30 mouse cellular contexts compared by ENCODE assay signal in the genomic region with DNA sequence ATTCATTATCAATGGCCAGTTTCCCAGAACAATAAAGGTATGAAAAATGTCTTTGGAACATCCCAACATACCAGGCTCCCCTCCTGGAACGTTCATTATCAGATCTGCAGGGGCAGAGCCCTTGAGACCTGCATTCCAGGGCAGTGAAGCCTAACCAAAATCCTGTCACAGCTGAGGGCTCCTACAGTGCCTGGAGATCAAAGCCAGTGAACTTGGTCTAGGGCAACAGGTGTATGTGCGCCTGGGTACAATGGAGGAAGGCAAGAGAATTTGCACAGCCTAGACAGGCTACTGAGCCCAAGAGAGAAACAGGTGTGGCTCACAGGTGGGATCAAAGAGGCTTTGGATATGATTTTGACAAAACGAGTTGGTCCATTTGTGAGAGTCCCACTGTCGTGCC.
A peak's percentile ranks its signal among the peaks of the same experiment; 100 is the strongest.
DNase-seq lines count a peak whose midpoint lies in the region; ATAC-seq lines count a peak whose summit lies in the region.
"Had no signal": no experiment of that assay in that cellular context is flagged by ENCODE, and none has a peak within 500 bp of the region (broad histone marks: within the 10 kb centered on the region; RNA-seq: fewer than 3 reads in every experiment).

No protein-coding gene starts in this region.

- no peaks in the 10 kb centered on the region for H3K4me1 ChIP-seq in embryonic facial prominence, embryonic 11.5 days (ENCODE audit: control insufficient read depth, insufficient read depth, low read length)
- H3K4me1 ChIP-seq in embryonic facial prominence, embryonic 10.5 days: peaks cover 26% of the 10 kb centered on the region; the same call in 1 of the 2 replicates
- H3K4me1 ChIP-seq in kidney, embryonic 15.5 days: peaks cover 47% of the 10 kb centered on the region
- H3K4me1 ChIP-seq in midbrain, embryonic 11.5 days (ENCODE audit: control insufficient read depth, insufficient read depth, low read length): no peaks in the 10 kb centered on the region
- H3K4me1 ChIP-seq in midbrain, embryonic 15.5 days: no peaks in the 10 kb centered on the region
- peaks cover 10% of the 10 kb centered on the region for H3K4me1 ChIP-seq in intestine, embryonic 15.5 days (replicated peaks)
- H3K4me1 ChIP-seq: forebrain, embryonic 12.5 days; liver, embryonic 13.5 days had no signal

- H3K27ac ChIP-seq in embryonic facial prominence, embryonic 11.5 days (replicated peaks; ENCODE audit: low read depth, low read length): no peak overlapping the region
- no peak overlapping the region for H3K27ac ChIP-seq in embryonic facial prominence, embryonic 10.5 days (replicated peaks)
- peak overlapping the region; percentile 61 for H3K27ac ChIP-seq in kidney, embryonic 15.5 days
- H3K27ac ChIP-seq in midbrain, embryonic 11.5 days (ENCODE audit: low read depth, low read length): no peak overlapping the region
- H3K27ac ChIP-seq in midbrain, embryonic 15.5 days: no peak overlapping the region
- H3K27ac ChIP-seq in intestine, embryonic 15.5 days: no peak overlapping the region
- H3K27ac ChIP-seq: embryonic facial prominence, embryonic 12.5 days; forebrain, embryonic 12.5 days; heart, embryonic 10.5 days; heart, embryonic 15.5 days; hindbrain, embryonic 12.5 days; hindbrain, postnatal 0 days; layer of hippocampus, adult 2 months; liver, embryonic 13.5 days; midbrain, embryonic 10.5 days; neural tube, embryonic 13.5 days had no signal

- WGBS in embryonic facial prominence, embryonic 11.5 days: 54% methylated on average over 4 of the region's 4 CpGs
- WGBS in embryonic facial prominence, embryonic 10.5 days: 62% methylated on average over 4 of the region's 4 CpGs
- 27% methylated on average over 4 of the region's 4 CpGs for WGBS in kidney, embryonic 15.5 days
- WGBS in midbrain, embryonic 11.5 days: 55% methylated on average over 4 of the region's 4 CpGs
- 56% methylated on average over 4 of the region's 4 CpGs for WGBS in midbrain, embryonic 15.5 days
- WGBS in intestine, embryonic 15.5 days: 53% methylated on average over 4 of the region's 4 CpGs

- no peaks in the 10 kb centered on the region for H3K9me3 ChIP-seq in embryonic facial prominence, embryonic 11.5 days (replicated peaks; ENCODE audit: control insufficient read depth, low read length)
- H3K9me3 ChIP-seq in embryonic facial prominence, embryonic 10.5 days: no peaks in the 10 kb centered on the region
- H3K9me3 ChIP-seq in kidney, embryonic 15.5 days (replicated peaks): no peaks in the 10 kb centered on the region
- H3K9me3 ChIP-seq in midbrain, embryonic 11.5 days (ENCODE audit: control insufficient read depth, low read length): no peaks in the 10 kb centered on the region
- H3K9me3 ChIP-seq in midbrain, embryonic 15.5 days: no peaks in the 10 kb centered on the region
- no peaks in the 10 kb centered on the region for H3K9me3 ChIP-seq in intestine, embryonic 15.5 days
- H3K9me3 ChIP-seq: embryonic facial prominence, embryonic 12.5 days; forebrain, embryonic 12.5 days; heart, embryonic 10.5 days; heart, embryonic 15.5 days; hindbrain, embryonic 12.5 days; midbrain, embryonic 10.5 days; neural tube, embryonic 13.5 days had no signal

- no peak overlapping the region for H3K4me3 ChIP-seq in embryonic facial prominence, embryonic 11.5 days (ENCODE audit: low read depth, low read length)
- no peak overlapping the region for H3K4me3 ChIP-seq in embryonic facial prominence, embryonic 10.5 days
- no peak overlapping the region for H3K4me3 ChIP-seq in kidney, embryonic 15.5 days (replicated peaks)
- H3K4me3 ChIP-seq in midbrain, embryonic 11.5 days (ENCODE audit: low read depth, low read length): no peak overlapping the region
- H3K4me3 ChIP-seq in midbrain, embryonic 15.5 days: no peak overlapping the region
- no peak overlapping the region for H3K4me3 ChIP-seq in intestine, embryonic 15.5 days (replicated peaks)
- H3K4me3 ChIP-seq: embryonic facial prominence, embryonic 12.5 days; erythroblast, embryonic 14.5 days; forebrain, embryonic 12.5 days; heart, embryonic 10.5 days; heart, embryonic 15.5 days; hindbrain, embryonic 12.5 days; layer of hippocampus, adult 2 months; liver, embryonic 13.5 days; midbrain, embryonic 10.5 days; neural tube, embryonic 13.5 days had no signal

- H3K4me2 ChIP-seq in embryonic facial prominence, embryonic 11.5 days (ENCODE audit: low read depth, low read length): no peak overlapping the region
- no peak overlapping the region for H3K4me2 ChIP-seq in kidney, embryonic 15.5 days
- no peak overlapping the region for H3K4me2 ChIP-seq in midbrain, embryonic 11.5 days
- no peak overlapping the region for H3K4me2 ChIP-seq in midbrain, embryonic 15.5 days
- H3K4me2 ChIP-seq in intestine, embryonic 15.5 days (replicated peaks): no peak overlapping the region
- H3K4me2 ChIP-seq: embryonic facial prominence, embryonic 12.5 days; forebrain, embryonic 12.5 days; heart, embryonic 15.5 days; hindbrain, embryonic 12.5 days; liver, embryonic 13.5 days; neural tube, embryonic 13.5 days had no signal

- H3K27me3 ChIP-seq in embryonic facial prominence, embryonic 11.5 days (ENCODE audit: control insufficient read depth, insufficient read depth, low read length): no peaks in the 10 kb centered on the region
- no peaks in the 10 kb centered on the region for H3K27me3 ChIP-seq in embryonic facial prominence, embryonic 10.5 days (replicated peaks; ENCODE audit: low read depth, poor library complexity, severe bottlenecking)
- H3K27me3 ChIP-seq in kidney, embryonic 15.5 days: no peaks in the 10 kb centered on the region
- no peaks in the 10 kb centered on the region for H3K27me3 ChIP-seq in midbrain, embryonic 11.5 days (ENCODE audit: control insufficient read depth, insufficient read depth, low read length)
- no peaks in the 10 kb centered on the region for H3K27me3 ChIP-seq in midbrain, embryonic 15.5 days (replicated peaks)
- no peaks in the 10 kb centered on the region for H3K27me3 ChIP-seq in intestine, embryonic 15.5 days (replicated peaks)
- H3K27me3 ChIP-seq: CH12.LX; embryonic facial prominence, embryonic 12.5 days; forebrain, embryonic 12.5 days; heart, embryonic 15.5 days; hindbrain, embryonic 12.5 days; liver, embryonic 13.5 days had no signal

- no peaks in the 10 kb centered on the region for H3K36me3 ChIP-seq in embryonic facial prominence, embryonic 11.5 days (replicated peaks; ENCODE audit: control insufficient read depth, insufficient read depth, low read depth, low read length)
- no peaks in the 10 kb centered on the region for H3K36me3 ChIP-seq in embryonic facial prominence, embryonic 10.5 days (replicated peaks)
- no peaks in the 10 kb centered on the region for H3K36me3 ChIP-seq in kidney, embryonic 15.5 days
- H3K36me3 ChIP-seq in midbrain, embryonic 11.5 days (ENCODE audit: control insufficient read depth, insufficient read depth, low read length): no peaks in the 10 kb centered on the region
- no peaks in the 10 kb centered on the region for H3K36me3 ChIP-seq in midbrain, embryonic 15.5 days (replicated peaks)
- H3K36me3 ChIP-seq in intestine, embryonic 15.5 days: no peaks in the 10 kb centered on the region
- H3K36me3 ChIP-seq: embryonic facial prominence, embryonic 12.5 days; forebrain, embryonic 12.5 days; heart, embryonic 10.5 days; heart, embryonic 15.5 days; hindbrain, embryonic 12.5 days; liver, embryonic 13.5 days; midbrain, embryonic 10.5 days; neural tube, embryonic 13.5 days had no signal

- DNase-seq in embryonic facial prominence, embryonic 11.5 days (ENCODE audit: low spot score): no peak
- no peak for DNase-seq in embryonic facial prominence, embryonic 10.5 days (ENCODE audit: low spot score)
- DNase-seq in kidney, adult 18-20 months: no peak
- no peak for DNase-seq in midbrain, embryonic 11.5 days (ENCODE audit: low spot score, missing footprints)
- DNase-seq in kidney, postnatal 4 days: peak; percentile 35 to 58
- DNase-seq: adrenal gland, postnatal 10 days; cerebellum, adult 8-10 months; cerebellum, postnatal 25 days; gastrocnemius, postnatal 25 days; heart, adult 11 months; left cerebral cortex, postnatal 4 days; liver, embryonic 13.5 days; lung, adult 18-20 months; lung, postnatal 14 days; thymus, adult 2 months had no signal

- no peak overlapping the region for H3K9ac ChIP-seq in embryonic facial prominence, embryonic 11.5 days (replicated peaks; ENCODE audit: low read length)
- H3K9ac ChIP-seq in kidney, embryonic 15.5 days: no peak overlapping the region
- no peak overlapping the region for H3K9ac ChIP-seq in midbrain, embryonic 11.5 days (ENCODE audit: low read length)
- H3K9ac ChIP-seq in midbrain, embryonic 15.5 days: no peak overlapping the region
- no peak overlapping the region for H3K9ac ChIP-seq in intestine, embryonic 15.5 days
- H3K9ac ChIP-seq: embryonic facial prominence, embryonic 12.5 days; forebrain, embryonic 12.5 days; heart, embryonic 15.5 days; hindbrain, embryonic 12.5 days; liver, embryonic 13.5 days; neural tube, embryonic 13.5 days had no signal

- ATAC-seq in embryonic facial prominence, embryonic 11.5 days (replicated peaks; ENCODE audit: insufficient number of reproducible peaks, low FRiP score, low TSS enrichment, low read depth): peak; percentile 39; the same call in 1 of the 2 replicates
- ATAC-seq in kidney, embryonic 15.5 days (replicated peaks; ENCODE audit: low FRiP score): peak; percentile 90
- peak; percentile 11; the same call in 1 of the 2 replicates for ATAC-seq in midbrain, embryonic 11.5 days (ENCODE audit: low FRiP score)
- ATAC-seq in midbrain, embryonic 15.5 days (replicated peaks): no peak
- no peak for ATAC-seq in intestine, embryonic 15.5 days
- ATAC-seq: hindbrain, postnatal 0 days; intestine, embryonic 16.5 days had no signal

Comparison
In these comparisons a context has a peak if more than half of its experiments do, and no peak if none do; other contexts are left out.
1. ATAC-seq: peak in embryonic facial prominence, embryonic 11.5 days (single experiment), kidney, embryonic 15.5 days (single experiment) and midbrain, embryonic 11.5 days (single experiment); none in midbrain, embryonic 15.5 days (single experiment) and intestine, embryonic 15.5 days (single experiment).
2. DNase-seq: peak in kidney, postnatal 4 days (2 of 2); none in embryonic facial prominence, embryonic 11.5 days (single experiment), embryonic facial prominence, embryonic 10.5 days (single experiment), kidney, adult 18-20 months (single experiment) and midbrain, embryonic 11.5 days (single experiment).